Mouse (Mus musculus) stomach, postnatal 0 days (tissue): ENCODE measurements around the gene Khdrbs1. TPM values are rescaled to one million over a fixed set of nuclear protein-coding genes. Genes with fewer than 3 reads are reported as not detected.
"Not testable (repeated sequence)": the region's sequence is repeated elsewhere in the genome, so short reads cannot be mapped to it uniquely, and the experiment has no call there.

ENCODE experiments used
- ATAC-seq: fragments of 200-750 bp; cut with Nextera tagmentation; 2 replicates; pipeline ENCODE4 v1.8.0; 2017; ENCODE audit not compliant: low FRiP score, low TSS enrichment
- DNase-seq: peaks from one replicate; pipeline ENCODE4 v3.0.0-alpha.2; 2016; ENCODE audit warnings: low spot score
- H3K27ac ChIP-seq: fragments of 300-500 bp; sonication (generic); replicated peaks from 2 replicates; pipeline ENCODE4 v1.5.1; 2014; ENCODE audit warnings: mild to moderate bottlenecking, control low read depth
- H3K27me3 ChIP-seq: fragments of 300-500 bp; sonication (generic); 2 replicates; pipeline ENCODE4 v1.6.1; 2014; ENCODE audit warnings: low read length; ENCODE audit not compliant: control insufficient read depth, insufficient read depth
- H3K36me3 ChIP-seq: fragments of 300-500 bp; sonication (generic); 2 replicates; pipeline ENCODE4 v1.6.1; 2014; ENCODE audit warnings: low read length, mixed read lengths; ENCODE audit not compliant: control insufficient read depth, insufficient read depth
- H3K4me1 ChIP-seq: fragments of 300-500 bp; sonication (generic); replicated peaks from 2 replicates; pipeline ENCODE4 v1.6.1; 2014; ENCODE audit warnings: antibody characterized with exemption; ENCODE audit not compliant: control insufficient read depth, insufficient read depth
- H3K4me2 ChIP-seq: fragments of 300-500 bp; sonication (generic); replicated peaks from 2 replicates; pipeline ENCODE4 v1.6.1; 2014; ENCODE audit warnings: low read depth, mild to moderate bottlenecking, control low read depth, moderate library complexity
- H3K4me3 ChIP-seq: fragments of 300-500 bp; sonication (generic); 2 replicates; pipeline ENCODE4 v1.5.1; 2014; ENCODE audit warnings: low read depth, low read length, control low read depth
- H3K9ac ChIP-seq: fragments of 300-500 bp; sonication (generic); 2 replicates; pipeline ENCODE4 v1.6.1; 2014; ENCODE audit warnings: mild to moderate bottlenecking, low read length, control low read depth, mixed read lengths
- H3K9me3 ChIP-seq: fragments of 300-500 bp; sonication (generic); 2 replicates; pipeline ENCODE4 v1.6.1; 2016; ENCODE audit warnings: low read length; ENCODE audit not compliant: control insufficient read depth
- CTCF ChIP-seq: IDR thresholded peaks from 2 replicates; pipeline ENCODE4 v1.5.1; 2016; ENCODE audit warnings: antibody characterized with exemption, low read depth, mild to moderate bottlenecking, moderate library complexity
- EP300 ChIP-seq: optimal IDR thresholded peaks from 2 replicates; pipeline ENCODE3; 2016; ENCODE audit warnings: antibody characterized with exemption
- WGBS: fragments of 180-500 bp; shearing (Covaris S2); extraction: QIAGEN DNeasy Blood & Tissue Kit; methylation state at CpG from one replicate; pipeline ENCODE4 v1.1.7; 2014; 5-methylcytosine and 5-hydroxymethylcytosine counted together
- polyA plus RNA-seq: library from polyadenylated mRNA; unstranded; fragments of >200 nt; fragmentation: Nextera tagmentation; extraction: Ambion mirVana; gene quantifications from 2 replicates; pipeline ENCODE4 v1.2.1, GENCODE M21; 2015

Gene Khdrbs1
- polyA plus RNA-seq, 1 experiment from 2014 or later: 38.6 TPM

DNA sequence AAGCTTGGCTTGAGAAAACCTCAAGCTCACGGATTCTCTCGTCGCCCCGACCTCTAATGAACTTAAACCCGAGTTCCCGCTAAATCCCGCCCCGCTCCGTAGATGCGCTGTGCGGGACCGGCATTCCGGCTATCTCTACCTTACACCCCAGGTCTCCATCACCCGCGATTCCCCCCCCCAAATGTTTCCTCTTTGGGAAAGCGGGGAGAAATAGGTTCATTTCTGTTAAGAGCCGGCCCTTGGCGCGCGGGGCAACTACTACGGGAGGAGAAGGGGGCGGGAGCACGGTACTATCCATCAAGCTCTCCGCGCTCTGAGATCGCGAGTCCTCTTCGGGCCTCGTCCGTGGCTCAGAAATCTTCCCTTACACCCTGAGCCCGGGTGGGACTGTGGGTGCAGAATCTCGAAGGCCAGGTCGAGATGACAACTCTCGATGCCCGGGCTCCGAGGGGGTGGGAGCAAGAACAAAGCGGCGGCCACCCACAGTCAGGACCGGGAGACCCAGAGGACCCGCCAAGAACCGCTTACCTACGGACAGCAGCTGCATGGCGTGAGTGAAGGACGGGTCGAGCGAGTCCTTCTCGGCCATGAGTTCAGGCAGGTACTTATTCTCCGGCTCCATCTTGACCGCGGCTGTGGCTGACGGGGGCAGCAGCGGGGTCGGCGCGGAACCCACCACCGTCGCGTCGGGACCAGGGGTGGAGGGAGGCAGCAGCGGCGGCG is 691 bp downstream of the Khdrbs1 start:
- H3K4me2 ChIP-seq: peak overlapping the region; percentile 66
- no peaks in the 10 kb centered on the region for H3K36me3 ChIP-seq
- ATAC-seq (peak; percentile 9), DNase-seq (peak; percentile 65)
- H3K27ac ChIP-seq: peak overlapping the region; percentile 96
- H3K27me3 ChIP-seq: no peaks in the 10 kb centered on the region
- no peaks in the 10 kb centered on the region for H3K9me3 ChIP-seq
- H3K4me3 ChIP-seq: peak overlapping the region; percentile 99
- H3K9ac ChIP-seq: peak overlapping the region; percentile 99
- TF ChIP-seq CTCF (no peak), EP300 (no peak)
- H3K4me1 ChIP-seq: no peaks in the 10 kb centered on the region
- WGBS: 1% methylated on average over 60 of the region's 62 CpGs

- ATAC-seq: no peak
- Histone ChIP-seq H3K27ac (no peak overlapping the region), H3K9me3 (no peaks in the 10 kb centered on the region), H3K4me3 (no peak overlapping the region), H3K36me3 (no peaks in the 10 kb centered on the region), H3K4me2 (no peak overlapping the region), H3K4me1 (no peaks in the 10 kb centered on the region), H3K9ac (no peak overlapping the region), H3K27me3 (no peaks in the 10 kb centered on the region)
- 50% methylated on average over 4 of the region's 4 CpGs for WGBS
- DNase-seq: no peak
- TF ChIP-seq EP300 (no peak), CTCF (no peak)
Measured at GRCm38 (mm10) chr4:129739111-129739645, 2.9 kb downstream of the Khdrbs1 start.

DNA sequence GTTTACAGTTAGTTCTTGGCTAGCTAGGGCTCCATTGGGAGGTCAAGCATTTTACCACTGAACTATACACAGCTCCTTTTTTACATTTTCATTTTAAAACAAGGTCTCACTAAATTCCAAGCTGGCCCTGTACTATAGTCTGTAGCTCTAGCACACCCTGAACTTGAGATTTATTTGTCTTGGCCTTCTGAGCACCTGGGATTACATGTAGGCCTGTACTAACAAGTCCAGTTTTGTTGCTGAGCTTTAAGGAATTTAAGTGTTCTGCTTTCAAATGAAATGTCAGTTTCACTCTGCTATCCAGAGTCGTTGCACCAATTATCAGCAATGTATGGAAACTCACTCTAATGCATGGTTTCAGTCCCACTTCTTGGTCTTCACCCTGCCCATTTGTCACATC is 5.9 kb downstream of the Khdrbs1 start:
- DNase-seq (no peak), ATAC-seq (no peak)
- no peaks in the 10 kb centered on the region for H3K4me1 ChIP-seq
- H3K27ac ChIP-seq: no peak overlapping the region
- TF ChIP-seq EP300: no peak
- TF ChIP-seq CTCF: no peak
- H3K27me3 ChIP-seq: no peaks in the 10 kb centered on the region
- H3K9ac ChIP-seq: no peak overlapping the region
- H3K36me3 ChIP-seq: no peaks in the 10 kb centered on the region
- H3K9me3 ChIP-seq: no peaks in the 10 kb centered on the region
- 60% methylated on average over 1 of the region's 1 CpGs for WGBS
- H3K4me2 ChIP-seq: no peak overlapping the region
- no peak overlapping the region for H3K4me3 ChIP-seq

- H3K4me2 ChIP-seq, H3K4me3 ChIP-seq, H3K27me3 ChIP-seq, H3K27ac ChIP-seq, ATAC-seq, H3K9me3 ChIP-seq, H3K36me3 ChIP-seq, H3K9ac ChIP-seq, DNase-seq, H3K4me1 ChIP-seq: not testable (repeated sequence)
- WGBS: 86% methylated on average over 3 of the region's 4 CpGs
Measured at GRCm38 (mm10) chr4:129735485-129735884, 6.6 kb downstream of the Khdrbs1 start.

GRCm38 (mm10) chr4:129731423-129731822 is 10.7 kb downstream of the Khdrbs1 start:
- DNase-seq (no peak), ATAC-seq (no peak)
- WGBS: 85% methylated on average over 5 of the region's 5 CpGs
- H3K4me3 ChIP-seq: no peak overlapping the region
- H3K4me2 ChIP-seq: no peak overlapping the region
- no peak overlapping the region for H3K27ac ChIP-seq
- TF ChIP-seq EP300: no peak
- TF ChIP-seq CTCF: no peak
- no peaks in the 10 kb centered on the region for H3K4me1 ChIP-seq
- no peaks in the 10 kb centered on the region for H3K9me3 ChIP-seq
- H3K36me3 ChIP-seq: peaks cover 2% of the 10 kb centered on the region; the same call in 1 of the 2 replicates
- H3K27me3 ChIP-seq: no peaks in the 10 kb centered on the region
- no peak overlapping the region for H3K9ac ChIP-seq

GRCm38 (mm10) chr4:129716310-129716709 is 25.8 kb downstream of the Khdrbs1 start:
- ATAC-seq: no peak
- WGBS: 84% methylated on average over 9 of the region's 9 CpGs
- TF ChIP-seq CTCF: no peak
- TF ChIP-seq EP300: no peak
- H3K4me1 ChIP-seq: no peaks in the 10 kb centered on the region
- H3K27ac ChIP-seq: no peak overlapping the region
- H3K36me3 ChIP-seq: peaks cover 19% of the 10 kb centered on the region
- DNase-seq: no peak
- no peak overlapping the region for H3K9ac ChIP-seq
- H3K27me3 ChIP-seq: no peaks in the 10 kb centered on the region
- H3K4me2 ChIP-seq: no peak overlapping the region
- H3K4me3 ChIP-seq: no peak overlapping the region
- H3K9me3 ChIP-seq: no peaks in the 10 kb centered on the region
